Mouse (Mus musculus): ENCODE measurements around the gene Relb. TPM values are rescaled to one million over a fixed set of nuclear protein-coding genes. Genes with fewer than 3 reads are reported as not detected.
A peak's percentile ranks its signal among the peaks of the same experiment; 100 is the strongest.

Gene Relb
- polyA plus RNA-seq, 1 experiment from 2014 or later: 6.1 TPM

GRCm38 (mm10) chr7:19557982-19558900 lies 71.0 kb downstream of the Relb start:
- H3K27me3 ChIP-seq (ENCODE audit: insufficient read depth, poor library complexity, severe bottlenecking): no peaks in the 10 kb centered on the region
- peaks cover 48% of the 10 kb centered on the region for H3K4me1 ChIP-seq (replicated peaks)
- peak overlapping the region; percentile 16; the same call in 1 of the 2 replicates for H3K4me3 ChIP-seq
- H3K36me3 ChIP-seq: peaks cover 53% of the 10 kb centered on the region
- no peaks in the 10 kb centered on the region for H3K9me3 ChIP-seq
- no peak for DNase-seq (ENCODE audit: low spot score)
- WGBS: 94% methylated on average over 6 of the region's 6 CpGs
- no peak overlapping the region for H3K27ac ChIP-seq

GRCm38 (mm10) chr7:19557086-19557485 lies 72.2 kb downstream of the Relb start:
- Histone ChIP-seq H3K4me1 (replicated peaks) (peaks cover 42% of the 10 kb centered on the region), H3K9me3 (no peaks in the 10 kb centered on the region), H3K36me3 (peaks cover 65% of the 10 kb centered on the region), H3K27me3 (ENCODE audit: insufficient read depth, poor library complexity, severe bottlenecking) (no peaks in the 10 kb centered on the region), H3K27ac (no peak overlapping the region), H3K4me3 (no peak overlapping the region)
- no peak for DNase-seq (ENCODE audit: low spot score)
- whole genome bisulfite sequencing: 92% methylated on average over 2 of the region's 2 CpGs

Other genes with a start within 250 kb of the Relb start
- gene Ercc2, start 247.4 kb downstream of the Relb start, polyA plus RNA-seq (2016; fragmentation: Nextera tagmentation; extraction: Ambion mirVana): 29.0 and 33.9 TPM in 2 replicates
- gene Klc3, start 225.3 kb downstream of the Relb start, polyA plus RNA-seq (2016; fragmentation: Nextera tagmentation; extraction: Ambion mirVana): 2.9 and 7.1 TPM in 2 replicates
- not detected in 2 replicates for gene Ckm, start 224.7 kb downstream of the Relb start, polyA plus RNA-seq (2016; fragmentation: Nextera tagmentation; extraction: Ambion mirVana)
- 9.3 and 13.6 TPM in 2 replicates for gene Mark4, start 170.6 kb downstream of the Relb start, polyA plus RNA-seq (2016; fragmentation: Nextera tagmentation; extraction: Ambion mirVana)
- 0.39 and 0.80 TPM in 2 replicates for gene Exoc3l2, start 166.1 kb downstream of the Relb start, polyA plus RNA-seq (2016; fragmentation: Nextera tagmentation; extraction: Ambion mirVana)
- 2.4 and 3.8 TPM in 2 replicates for gene Bloc1s3, start 121.1 kb downstream of the Relb start, polyA plus RNA-seq (2016; fragmentation: Nextera tagmentation; extraction: Ambion mirVana)
- 68.8 and 71.4 TPM in 2 replicates for gene Trappc6a, start 121.0 kb downstream of the Relb start, polyA plus RNA-seq (2016; fragmentation: Nextera tagmentation; extraction: Ambion mirVana)
- gene Nkpd1, start 111.6 kb downstream of the Relb start, polyA plus RNA-seq (2016; fragmentation: Nextera tagmentation; extraction: Ambion mirVana): 0.09 and 0.10 TPM in 2 replicates
- gene Ppp1r37, start 66.4 kb downstream of the Relb start, polyA plus RNA-seq (2016; fragmentation: Nextera tagmentation; extraction: Ambion mirVana): 22.6 and 30.4 TPM in 2 replicates
- gene Zfp296, start 52.2 kb downstream of the Relb start, polyA plus RNA-seq (2016; fragmentation: Nextera tagmentation; extraction: Ambion mirVana): 0.22 and 0.72 TPM in 2 replicates
- 177 and 188 TPM in 2 replicates for gene Gemin7, start 51.8 kb downstream of the Relb start, polyA plus RNA-seq (2016; fragmentation: Nextera tagmentation; extraction: Ambion mirVana)
- gene Clasrp, start 25.0 kb downstream of the Relb start, polyA plus RNA-seq (2016; fragmentation: Nextera tagmentation; extraction: Ambion mirVana): 57.5 and 68.8 TPM in 2 replicates
- 83.8 and 99.9 TPM in 2 replicates for gene Clptm1, start 35.6 kb upstream of the Relb start, polyA plus RNA-seq (2016; fragmentation: Nextera tagmentation; extraction: Ambion mirVana)
- 0.30 TPM in 1 of 2 replicates, not detected in the other for gene Apoc2, start 48.5 kb upstream of the Relb start, polyA plus RNA-seq (2016; fragmentation: Nextera tagmentation; extraction: Ambion mirVana)
- gene Gm44805, start 52.0 kb upstream of the Relb start, polyA plus RNA-seq (2016; fragmentation: Nextera tagmentation; extraction: Ambion mirVana): not detected in 2 replicates
- not detected in 2 replicates for gene Apoc4, start 52.0 kb upstream of the Relb start, polyA plus RNA-seq (2016; fragmentation: Nextera tagmentation; extraction: Ambion mirVana)
- 2.2 and 2.3 TPM in 2 replicates for gene Apoc1, start 63.2 kb upstream of the Relb start, polyA plus RNA-seq (2016; fragmentation: Nextera tagmentation; extraction: Ambion mirVana)
- 179 and 230 TPM in 2 replicates for gene Apoe, start 69.8 kb upstream of the Relb start, polyA plus RNA-seq (2016; fragmentation: Nextera tagmentation; extraction: Ambion mirVana)
- gene Tomm40, start 86.0 kb upstream of the Relb start, polyA plus RNA-seq (2016; fragmentation: Nextera tagmentation; extraction: Ambion mirVana): 209 and 211 TPM in 2 replicates
- 89.0 and 99.8 TPM in 2 replicates for gene Nectin2, start 121.0 kb upstream of the Relb start, polyA plus RNA-seq (2016; fragmentation: Nextera tagmentation; extraction: Ambion mirVana)
- 46.8 and 57.3 TPM in 2 replicates for gene Bcam, start 141.6 kb upstream of the Relb start, polyA plus RNA-seq (2016; fragmentation: Nextera tagmentation; extraction: Ambion mirVana)
- 1.2 and 1.8 TPM in 2 replicates for gene Cblc, start 167.4 kb upstream of the Relb start, polyA plus RNA-seq (2016; fragmentation: Nextera tagmentation; extraction: Ambion mirVana)
- 0.60 and 0.78 TPM in 2 replicates for gene Bcl3, start 193.3 kb upstream of the Relb start, polyA plus RNA-seq (2016; fragmentation: Nextera tagmentation; extraction: Ambion mirVana)
- 0.20 TPM in 1 of 2 replicates, not detected in the other for gene Gm19345, start 222.6 kb upstream of the Relb start, polyA plus RNA-seq (2016; fragmentation: Nextera tagmentation; extraction: Ambion mirVana)
- not detected in 2 replicates for gene Ceacam16, start 231.9 kb upstream of the Relb start, polyA plus RNA-seq (2016; fragmentation: Nextera tagmentation; extraction: Ambion mirVana)

Data from hindbrain, embryonic 10.5 days (tissue).